Mouse (Mus musculus): ENCODE data around the gene Rhpn2. TPM values are rescaled to one million over a fixed set of nuclear protein-coding genes. Genes with fewer than 3 reads are reported as not detected.
A peak's percentile ranks its signal among the peaks of the same experiment; 100 is the strongest.

Gene Rhpn2
- polyA plus RNA-seq, 1 experiment from 2014 or later, result 1.9 TPM

GRCm38 (mm10) chr7:35386525-35386952, 52.6 kb downstream of the Rhpn2 start:
- WGBS, result 73% methylated on average over 6 of the region's 6 CpGs
- Histone ChIP-seq H3K4me3 (ENCODE audit: low read depth, low read length) (no peak overlapping the region), H3K27me3 (ENCODE audit: control insufficient read depth, insufficient read depth, low read length) (no peaks in the 10 kb centered on the region), H3K9me3 (ENCODE audit: control insufficient read depth, low read length) (no peaks in the 10 kb centered on the region), H3K4me2 (ENCODE audit: low read depth, severe bottlenecking) (no peak overlapping the region), H3K9ac (ENCODE audit: low read length) (no peak overlapping the region), H3K27ac (replicated peaks; ENCODE audit: low read depth, low read length) (no peak overlapping the region), H3K4me1 (ENCODE audit: control insufficient read depth, insufficient read depth, low read length) (no peaks in the 10 kb centered on the region), H3K36me3 (ENCODE audit: control insufficient read depth, insufficient read depth, low read length) (no peaks in the 10 kb centered on the region)
- DNase-seq (ENCODE audit: low spot score), result no peak
- no peak for ATAC-seq (ENCODE audit: insufficient number of reproducible peaks, low FRiP score, low TSS enrichment, low read depth)

DNA sequence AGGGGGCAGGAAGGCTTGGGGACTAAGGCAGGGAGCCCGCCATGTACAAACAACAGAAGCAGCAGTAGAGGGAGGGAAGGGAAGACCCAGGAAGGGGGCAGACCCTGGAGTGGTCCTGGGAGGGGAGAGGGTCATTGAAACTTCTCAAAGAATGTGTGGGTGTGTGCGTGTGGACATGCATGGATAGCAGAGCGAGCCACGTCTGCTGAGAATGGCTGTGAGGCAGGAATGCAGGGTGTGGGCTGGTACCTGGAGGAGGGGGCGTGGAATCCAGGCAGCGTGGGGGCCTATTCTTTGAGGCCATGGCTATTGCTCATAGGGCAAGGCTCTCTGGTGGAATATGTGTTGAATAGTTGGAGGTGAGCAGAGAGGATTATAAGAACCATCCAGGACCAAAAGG, 54.7 kb downstream of the Rhpn2 start:
- 74% methylated on average over 6 of the region's 6 CpGs for WGBS
- Histone ChIP-seq H3K36me3 (ENCODE audit: control insufficient read depth, insufficient read depth, low read length) (peaks cover 2% of the 10 kb centered on the region; the same call in 1 of the 2 replicates), H3K27me3 (ENCODE audit: control insufficient read depth, insufficient read depth, low read length) (no peaks in the 10 kb centered on the region), H3K9ac (ENCODE audit: low read length) (no peak overlapping the region), H3K27ac (replicated peaks; ENCODE audit: low read depth, low read length) (no peak overlapping the region), H3K4me1 (ENCODE audit: control insufficient read depth, insufficient read depth, low read length) (no peaks in the 10 kb centered on the region), H3K9me3 (ENCODE audit: control insufficient read depth, low read length) (no peaks in the 10 kb centered on the region), H3K4me2 (ENCODE audit: low read depth, severe bottlenecking) (no peak overlapping the region), H3K4me3 (ENCODE audit: low read depth, low read length) (no peak overlapping the region)
- DNase-seq (ENCODE audit: low spot score) (no peak), ATAC-seq (ENCODE audit: insufficient number of reproducible peaks, low FRiP score, low TSS enrichment, low read depth) (no peak)

- Histone ChIP-seq H3K9me3 (ENCODE audit: control insufficient read depth, low read length) (no peaks in the 10 kb centered on the region), H3K27ac (replicated peaks; ENCODE audit: low read depth, low read length) (no peak overlapping the region), H3K4me2 (ENCODE audit: low read depth, severe bottlenecking) (no peak overlapping the region), H3K27me3 (ENCODE audit: control insufficient read depth, insufficient read depth, low read length) (no peaks in the 10 kb centered on the region), H3K36me3 (ENCODE audit: control insufficient read depth, insufficient read depth, low read length) (peaks cover 5% of the 10 kb centered on the region; the same call in 1 of the 2 replicates), H3K4me3 (ENCODE audit: low read depth, low read length) (no peak overlapping the region), H3K4me1 (ENCODE audit: control insufficient read depth, insufficient read depth, low read length) (peaks cover 7% of the 10 kb centered on the region; the same call in 1 of the 2 replicates), H3K9ac (ENCODE audit: low read length) (no peak overlapping the region)
- no peak for ATAC-seq (ENCODE audit: insufficient number of reproducible peaks, low FRiP score, low TSS enrichment, low read depth)
- WGBS, result 63% methylated on average over 5 of the region's 5 CpGs
- peak; percentile 47 for DNase-seq (ENCODE audit: low spot score)
Measured at GRCm38 (mm10) chr7:35392935-35393334, 59.0 kb downstream of the Rhpn2 start.

DNA sequence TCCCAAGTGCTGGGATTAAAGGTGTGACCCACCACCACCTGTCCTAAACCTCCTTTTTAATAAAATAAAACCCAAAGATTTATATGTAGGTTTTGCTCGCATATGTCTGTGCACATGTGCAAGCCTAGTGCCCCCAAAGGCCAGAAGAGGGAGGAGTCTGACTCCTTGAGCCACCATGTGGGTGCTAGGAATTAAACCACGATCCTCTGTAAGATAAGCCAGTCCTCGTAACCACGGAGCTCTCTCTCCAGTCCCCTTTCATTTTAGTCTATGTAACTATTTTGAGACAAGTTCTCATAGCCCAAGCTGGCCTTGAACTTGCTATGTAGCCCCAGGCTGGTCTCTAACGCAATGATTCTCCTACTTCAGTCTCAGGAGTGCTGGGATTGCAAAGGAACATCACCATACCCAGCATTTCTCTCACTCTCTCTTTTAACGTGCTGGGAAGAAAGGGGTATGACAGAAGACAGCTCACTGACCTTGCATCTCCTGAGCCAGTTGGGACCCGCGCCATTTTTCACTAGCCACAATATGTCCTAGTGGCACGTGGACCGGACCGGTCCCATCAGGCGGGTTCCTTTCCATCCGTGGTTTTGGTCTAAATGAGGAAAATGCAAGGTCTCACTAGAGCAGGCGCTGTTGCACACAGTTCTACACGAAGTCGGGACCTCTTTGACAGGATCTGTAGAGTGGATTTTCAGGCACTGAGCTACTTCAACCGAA, 61.9 kb downstream of the Rhpn2 start:
- Histone ChIP-seq H3K4me1 (ENCODE audit: control insufficient read depth, insufficient read depth, low read length) (peaks cover 7% of the 10 kb centered on the region; the same call in 1 of the 2 replicates), H3K27ac (replicated peaks; ENCODE audit: low read depth, low read length) (no peak overlapping the region), H3K4me2 (ENCODE audit: low read depth, severe bottlenecking) (peak overlapping the region; percentile 55), H3K27me3 (ENCODE audit: control insufficient read depth, insufficient read depth, low read length) (no peaks in the 10 kb centered on the region), H3K9ac (ENCODE audit: low read length) (peak overlapping the region; percentile 55; the same call in 1 of the 2 replicates), H3K4me3 (ENCODE audit: low read depth, low read length) (peak overlapping the region; percentile 56), H3K9me3 (ENCODE audit: control insufficient read depth, low read length) (no peaks in the 10 kb centered on the region), H3K36me3 (ENCODE audit: control insufficient read depth, insufficient read depth, low read length) (peaks cover 8% of the 10 kb centered on the region; the same call in 1 of the 2 replicates)
- WGBS, result 16% methylated on average over 17 of the region's 17 CpGs
- ATAC-seq (ENCODE audit: insufficient number of reproducible peaks, low FRiP score, low TSS enrichment, low read depth) (no peak), DNase-seq (ENCODE audit: low spot score) (no peak)

- peak within 1 kb of the TSS; percentile 60 for H3K9ac ChIP-seq (ENCODE audit: low read length)
- DNase-seq (ENCODE audit: low spot score) (peak; percentile 99), ATAC-seq (ENCODE audit: insufficient number of reproducible peaks, low FRiP score, low TSS enrichment, low read depth) (peak; percentile 96)
- H3K36me3 ChIP-seq (ENCODE audit: control insufficient read depth, insufficient read depth, low read length), result peaks cover 10% of the 10 kb centered on the region; the same call in 1 of the 2 replicates
- no peaks in the 10 kb centered on the region for H3K27me3 ChIP-seq (ENCODE audit: control insufficient read depth, insufficient read depth, low read length)
- peak within 1 kb of the TSS; percentile 56 for H3K4me3 ChIP-seq (ENCODE audit: low read depth, low read length)
- H3K27ac ChIP-seq (replicated peaks; ENCODE audit: low read depth, low read length), result no peak within 1 kb of the TSS
- H3K4me2 ChIP-seq (ENCODE audit: low read depth, severe bottlenecking), result peak within 1 kb of the TSS; percentile 55
- H3K4me1 ChIP-seq (ENCODE audit: control insufficient read depth, insufficient read depth, low read length), result peaks cover 7% of the 10 kb centered on the region; the same call in 1 of the 2 replicates
- no peaks in the 10 kb centered on the region for H3K9me3 ChIP-seq (ENCODE audit: control insufficient read depth, low read length)
- under 1% methylated on average over 28 of the region's 28 CpGs for WGBS
Measured at GRCm38 (mm10) chr7:35396542-35397168, 62.7 kb downstream of the Rhpn2 start, which contains the start of the genes Faap24 and Cep89. TSS of gene Faap24 (minus strand) at chr7:35396836. TSS of gene Cep89 (plus strand) at chr7:35397035.

GRCm38 (mm10) chr7:35401169-35401568, 67.2 kb downstream of the Rhpn2 start:
- Histone ChIP-seq H3K4me1 (ENCODE audit: control insufficient read depth, insufficient read depth, low read length) (0 out of 2 replicates have a peak, but pooled peaks cover 2% of the 10 kb centered on the region), H3K4me3 (ENCODE audit: low read depth, low read length) (no peak overlapping the region), H3K4me2 (ENCODE audit: low read depth, severe bottlenecking) (no peak overlapping the region), H3K36me3 (ENCODE audit: control insufficient read depth, insufficient read depth, low read length) (peaks cover 10% of the 10 kb centered on the region; the same call in 1 of the 2 replicates), H3K9me3 (ENCODE audit: control insufficient read depth, low read length) (no peaks in the 10 kb centered on the region), H3K27me3 (ENCODE audit: control insufficient read depth, insufficient read depth, low read length) (no peaks in the 10 kb centered on the region), H3K9ac (ENCODE audit: low read length) (no peak overlapping the region), H3K27ac (replicated peaks; ENCODE audit: low read depth, low read length) (no peak overlapping the region)
- no peak for DNase-seq (ENCODE audit: low spot score)
- WGBS, result 86% methylated on average over 4 of the region's 4 CpGs
- ATAC-seq (ENCODE audit: insufficient number of reproducible peaks, low FRiP score, low TSS enrichment, low read depth), result no peak

DNA sequence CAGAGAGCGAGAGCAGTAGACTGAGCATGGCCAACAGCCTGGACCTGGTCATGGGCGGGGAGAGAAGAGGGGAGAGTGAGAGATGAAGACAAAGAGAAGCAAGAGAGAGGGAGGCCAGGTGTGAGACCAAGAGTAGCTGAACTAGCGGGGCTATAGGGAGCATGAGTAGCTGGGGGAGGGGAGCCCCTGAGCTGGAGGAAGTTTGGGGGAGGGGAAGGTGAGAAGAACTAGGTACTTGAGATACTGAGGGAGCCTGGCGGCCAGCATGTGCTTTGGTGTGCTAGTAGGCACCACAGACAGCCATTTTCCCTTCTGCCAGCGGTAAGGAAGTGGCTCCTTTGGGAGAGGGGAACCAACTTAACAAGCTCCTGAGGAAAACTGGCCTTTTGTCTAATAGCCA, 81.3 kb downstream of the Rhpn2 start:
- no peaks in the 10 kb centered on the region for H3K4me1 ChIP-seq (ENCODE audit: control insufficient read depth, insufficient read depth, low read length)
- H3K9me3 ChIP-seq (ENCODE audit: control insufficient read depth, low read length), result no peaks in the 10 kb centered on the region
- no peaks in the 10 kb centered on the region for H3K27me3 ChIP-seq (ENCODE audit: control insufficient read depth, insufficient read depth, low read length)
- H3K9ac ChIP-seq (ENCODE audit: low read length), result no peak overlapping the region
- 0 out of 2 replicates have a peak overlapping the region, but pooled peaks have one; percentile 10 for H3K27ac ChIP-seq (replicated peaks; ENCODE audit: low read depth, low read length)
- 50% methylated on average over 5 of the region's 5 CpGs for WGBS
- peaks cover 3% of the 10 kb centered on the region for H3K36me3 ChIP-seq (ENCODE audit: control insufficient read depth, insufficient read depth, low read length)
- no peak overlapping the region for H3K4me2 ChIP-seq (ENCODE audit: low read depth, severe bottlenecking)
- peak; percentile 39; the same call in 1 of the 2 replicates for ATAC-seq (ENCODE audit: insufficient number of reproducible peaks, low FRiP score, low TSS enrichment, low read depth)
- DNase-seq (ENCODE audit: low spot score), result peak; percentile 26
- no peak overlapping the region for H3K4me3 ChIP-seq (ENCODE audit: low read depth, low read length)

- Histone ChIP-seq H3K27me3 (ENCODE audit: control insufficient read depth, insufficient read depth, low read length) (no peaks in the 10 kb centered on the region), H3K36me3 (ENCODE audit: control insufficient read depth, insufficient read depth, low read length) (peaks cover 6% of the 10 kb centered on the region), H3K9me3 (ENCODE audit: control insufficient read depth, low read length) (no peaks in the 10 kb centered on the region), H3K4me1 (ENCODE audit: control insufficient read depth, insufficient read depth, low read length) (no peaks in the 10 kb centered on the region), H3K4me3 (ENCODE audit: low read depth, low read length) (no peak overlapping the region), H3K27ac (replicated peaks; ENCODE audit: low read depth, low read length) (peak overlapping the region; percentile 30), H3K4me2 (ENCODE audit: low read depth, severe bottlenecking) (no peak overlapping the region), H3K9ac (ENCODE audit: low read length) (no peak overlapping the region)
- no peak for ATAC-seq (ENCODE audit: insufficient number of reproducible peaks, low FRiP score, low TSS enrichment, low read depth)
- 74% methylated on average over 9 of the region's 9 CpGs for WGBS
- DNase-seq (ENCODE audit: low spot score), result no peak
Measured at GRCm38 (mm10) chr7:35415801-35416653, 82.1 kb downstream of the Rhpn2 start.

Measured in limb, embryonic 11.5 days (tissue).